Mouse (Mus musculus) cerebellum, postnatal 10 days (tissue): ENCODE measurements at regions not wholly inside any gene's neighbourhood (a gene's known extent, or its start where the extent isn't known, plus 50 kb on each side); places are given as distances from the start of the nearest gene placed in this dataset.
A peak's percentile ranks its signal among the peaks of the same experiment; 100 is the strongest.
"Not testable (repeated sequence)": the region's sequence is repeated elsewhere in the genome, so short reads cannot be mapped to it uniquely, and the experiment has no call there.

Source experiments
- DNase-seq, 2 experiments: peaks; one replicate each; pipeline ENCODE4 v3.0.0; 2021; ENCODE audit warnings: mixed read lengths in 2 of 2

DNA sequence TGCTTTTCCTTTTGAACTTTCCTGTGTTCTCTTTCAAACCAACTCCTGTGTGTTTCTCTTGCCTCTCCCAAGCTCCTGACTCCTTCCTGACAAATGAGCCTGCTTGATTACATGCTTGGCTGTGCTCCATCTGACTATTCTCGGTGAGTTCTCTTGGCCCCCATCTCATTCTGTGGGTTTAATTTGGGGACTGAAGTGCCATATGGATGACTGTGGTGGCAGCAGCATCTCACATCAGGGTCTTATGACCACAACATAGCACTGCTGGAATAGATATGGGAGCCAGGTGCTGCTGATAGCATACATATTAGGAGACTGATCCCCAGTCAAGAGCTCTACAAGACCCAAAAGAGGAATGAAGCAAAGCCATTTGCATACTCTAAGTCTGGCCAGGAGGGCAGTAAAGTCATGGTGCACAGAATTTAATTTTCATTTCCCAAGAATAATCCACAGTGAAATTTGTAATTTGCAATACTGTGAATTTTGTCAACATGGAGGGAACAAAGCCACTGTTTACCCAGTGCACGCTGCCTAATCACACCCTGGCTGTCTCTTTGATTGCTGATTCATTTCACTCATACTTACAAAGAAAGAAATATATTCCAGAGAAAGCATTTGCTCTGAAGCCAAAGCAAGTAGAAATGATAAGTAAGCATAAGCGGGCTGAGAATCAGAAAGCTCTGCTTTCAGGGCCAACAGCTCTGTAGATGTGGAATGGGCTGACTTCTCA is 1478.4 kb upstream of the Gm7489 start:
- peak; percentile 56 to 70 for DNase-seq

DNA sequence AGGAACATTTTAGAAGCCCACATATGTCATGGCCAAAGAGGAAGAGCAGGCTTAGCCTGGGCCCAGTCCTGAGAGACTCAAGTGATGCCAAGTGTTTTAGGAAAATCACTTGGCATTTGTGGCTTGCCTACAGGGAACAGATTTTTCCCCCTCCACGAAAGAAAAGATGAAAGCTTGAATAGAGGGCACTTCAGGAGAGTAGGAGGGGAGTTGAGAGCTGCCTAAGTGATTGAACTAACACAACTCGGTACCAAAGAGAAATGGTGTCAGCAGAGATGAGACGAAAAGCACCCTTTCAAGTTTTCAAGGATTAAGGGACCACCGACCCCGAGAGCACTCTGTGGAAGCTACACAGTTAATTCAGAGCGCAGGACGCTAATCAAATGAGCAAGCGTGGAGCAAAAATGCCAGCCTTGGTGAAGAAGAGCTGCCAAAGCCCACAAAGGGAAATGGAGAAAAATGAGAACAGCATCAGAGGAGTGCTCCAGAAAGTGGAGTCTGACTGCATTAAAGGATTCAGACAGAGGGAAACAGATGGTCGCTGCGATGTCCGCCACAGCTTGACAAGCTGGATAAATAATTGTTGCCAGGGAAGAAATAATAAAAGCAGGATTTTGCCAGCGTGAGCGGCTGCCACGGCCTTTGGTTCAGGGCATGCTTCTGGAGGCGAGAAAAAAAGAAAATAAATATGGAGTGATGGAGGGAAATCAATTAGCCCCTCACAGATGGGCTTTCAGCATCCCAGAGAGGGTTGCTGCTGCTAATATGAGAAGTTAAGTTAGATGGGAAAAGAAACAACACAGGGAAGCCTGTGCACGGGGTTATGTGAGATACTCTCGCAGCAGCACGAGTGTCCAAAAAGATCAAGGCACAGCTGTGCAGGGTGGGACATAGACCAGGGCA is 1471.6 kb upstream of the Gm7489 start:
- peak; percentile 85 to 88 for DNase-seq

DNA sequence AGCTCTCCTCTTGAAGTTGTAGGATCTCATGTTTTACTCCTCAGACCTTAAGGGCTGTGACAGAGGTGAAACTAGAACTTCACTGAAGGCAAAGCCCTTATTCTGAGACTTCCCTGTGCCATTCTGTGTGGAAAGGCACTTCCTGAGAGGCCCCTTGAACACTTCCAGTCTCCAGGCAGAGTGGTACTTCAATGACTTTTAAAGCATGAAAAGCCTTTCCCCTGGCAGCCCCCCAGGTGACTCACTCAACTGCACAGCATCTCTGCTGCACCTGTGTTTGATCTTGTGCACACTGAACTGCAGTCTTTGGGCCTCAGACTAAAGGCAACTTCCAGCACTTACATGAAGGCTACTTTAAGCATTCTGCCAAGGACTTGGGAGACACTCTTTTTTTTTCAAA is 1458.7 kb upstream of the Gm7489 start:
- no peak for DNase-seq

DNA sequence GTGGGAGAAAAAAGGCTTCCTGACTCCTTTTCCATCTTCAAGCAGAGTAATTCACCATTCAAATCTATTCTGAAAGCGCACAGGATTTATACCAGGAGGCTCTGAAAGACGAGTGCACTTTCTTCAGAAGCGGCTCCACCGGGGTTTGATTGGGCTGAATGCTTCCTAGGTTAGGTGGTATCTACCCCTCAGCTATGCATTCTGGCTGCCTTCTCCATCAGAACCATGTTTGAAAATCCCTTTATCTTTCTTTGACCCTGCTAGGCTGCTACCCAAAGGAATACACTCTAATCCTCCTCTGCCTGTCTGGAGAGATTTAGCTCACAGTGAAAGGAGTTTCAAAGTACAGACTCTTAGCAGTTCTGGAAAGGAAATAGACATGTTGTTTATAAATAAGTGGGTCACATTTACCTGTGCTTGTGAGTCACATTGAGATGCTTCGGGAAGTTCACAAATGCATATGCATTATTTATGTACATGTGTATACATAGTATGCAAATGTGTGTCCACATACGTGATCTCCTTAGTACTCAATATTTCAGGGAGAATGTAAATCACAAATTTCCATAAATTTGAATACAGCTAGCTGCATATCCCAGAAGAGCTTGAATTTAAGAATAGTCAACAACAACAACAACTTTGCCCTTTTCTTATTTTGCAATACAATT is 1454.1 kb upstream of the Gm7489 start:
- DNase-seq: no peak

DNA sequence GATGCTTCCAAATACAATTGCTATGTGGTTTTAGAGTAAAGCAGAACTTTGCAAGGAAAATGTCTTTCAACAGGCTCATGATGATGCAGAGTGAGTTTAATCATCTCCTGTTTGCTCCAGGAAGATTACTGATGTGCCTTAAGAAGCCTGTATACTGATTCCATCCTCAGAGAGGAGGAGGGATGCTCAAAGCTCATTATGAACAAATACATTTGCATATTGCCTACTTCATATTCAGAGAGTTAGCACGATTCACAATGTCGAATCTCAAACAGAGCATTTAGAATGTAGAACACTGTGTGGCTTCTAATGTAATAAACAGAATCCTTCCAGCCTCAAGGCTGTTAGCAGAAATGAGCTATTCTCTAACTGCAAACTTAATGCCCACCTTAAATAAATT is 1451.1 kb upstream of the Gm7489 start:
- no peak for DNase-seq

DNA sequence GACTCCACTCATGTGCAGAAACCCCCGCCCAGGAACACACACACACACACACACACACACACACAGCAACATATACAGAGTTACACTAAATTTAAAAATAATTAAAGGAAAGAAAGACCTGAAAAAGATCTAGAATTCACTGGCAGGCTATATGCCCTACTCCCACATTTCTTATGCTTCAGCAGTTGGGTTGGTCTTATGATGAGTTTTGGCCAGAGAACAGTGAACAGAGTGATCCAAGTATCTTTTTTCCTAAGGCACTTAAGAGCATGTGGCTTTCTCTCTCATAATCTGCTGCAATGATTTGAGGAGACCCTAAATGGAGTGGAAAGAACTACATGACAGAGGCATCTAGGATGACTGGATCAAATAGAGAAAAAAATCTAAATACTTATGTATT is 1446.3 kb upstream of the Gm7489 start:
- no peak for DNase-seq

DNA sequence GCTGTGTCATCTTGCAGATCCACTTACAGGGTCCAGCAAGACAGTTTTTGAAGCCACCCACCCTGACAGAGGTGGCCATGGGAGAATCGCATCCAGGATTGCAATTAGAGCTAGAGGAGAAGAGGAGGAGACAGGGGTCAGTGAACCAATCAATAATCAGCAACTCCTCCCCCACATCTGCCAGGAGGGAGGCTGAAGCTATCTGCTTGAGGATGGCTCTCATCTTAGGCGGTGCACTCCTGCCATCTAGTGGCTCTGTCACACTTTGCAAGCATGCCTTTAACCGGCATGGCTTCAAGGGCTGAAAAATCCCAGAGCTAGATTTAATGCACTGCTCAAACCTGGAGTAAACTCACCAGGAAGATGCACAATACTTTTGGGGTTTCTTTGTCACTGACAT is 1425.9 kb upstream of the Gm7489 start:
- peak; percentile 96 to 97 for DNase-seq

DNA sequence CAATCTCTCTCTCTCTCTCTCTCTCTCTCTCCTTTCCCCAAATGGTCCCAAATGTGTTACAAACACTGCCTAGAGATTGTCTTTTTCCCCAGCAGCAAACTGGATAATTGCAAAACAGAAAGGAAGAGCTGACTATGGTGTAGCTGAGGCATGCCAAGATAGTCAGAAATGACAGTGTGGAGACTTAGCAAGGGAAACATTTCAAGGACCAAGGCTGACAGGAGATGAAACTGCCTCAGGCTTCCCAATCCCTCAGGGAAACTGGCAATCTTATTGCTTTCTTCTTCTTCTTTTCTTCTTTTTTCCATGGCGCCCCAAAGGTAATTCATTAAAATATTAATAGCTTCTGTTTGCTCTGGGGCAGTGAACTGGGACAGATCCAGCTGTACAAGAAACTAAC is 1425.4 kb upstream of the Gm7489 start:
- DNase-seq: no peak

DNA sequence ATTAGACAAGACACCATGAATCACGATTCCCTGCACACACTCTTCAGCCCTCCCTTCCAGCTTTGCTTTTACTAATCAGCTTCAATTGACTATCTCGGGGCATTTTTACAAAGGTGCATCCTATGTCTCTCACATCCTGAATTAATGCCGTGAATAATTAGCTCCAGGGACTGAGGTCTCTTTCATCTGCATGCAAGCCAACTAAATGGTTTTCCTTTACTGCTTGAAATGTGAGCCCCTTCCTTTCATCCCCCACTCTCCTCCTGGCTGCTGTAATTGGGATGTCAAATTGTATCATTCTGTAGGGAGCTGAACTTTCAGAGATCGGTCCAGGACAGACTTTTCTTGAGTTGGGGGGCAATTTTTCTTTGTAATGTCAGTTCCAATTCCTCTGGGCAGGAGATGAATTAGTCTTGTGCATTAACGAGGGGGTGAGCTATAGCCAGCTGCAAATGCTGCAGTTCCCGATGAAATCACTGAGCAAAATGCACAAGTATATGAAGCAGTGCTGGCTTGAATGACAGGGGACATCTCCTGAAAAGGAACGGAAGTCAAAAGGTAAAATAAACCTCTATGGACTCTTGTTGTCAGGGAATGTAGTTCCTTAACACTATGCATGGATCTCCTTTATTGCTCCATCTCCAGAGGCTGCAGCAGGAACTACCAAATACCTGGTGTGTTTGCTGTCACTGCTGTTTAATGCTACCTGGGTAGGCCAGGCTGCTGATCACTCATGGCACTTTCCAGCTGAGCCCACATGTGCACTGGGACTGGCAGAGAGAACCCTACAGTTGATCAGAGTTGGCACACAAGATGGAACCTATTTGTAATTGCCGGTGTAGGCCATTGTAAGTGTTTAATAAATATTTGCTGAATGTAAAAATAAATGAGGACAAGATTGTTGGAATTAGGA is 1420.2 kb upstream of the Gm7489 start:
- DNase-seq: no peak

DNA sequence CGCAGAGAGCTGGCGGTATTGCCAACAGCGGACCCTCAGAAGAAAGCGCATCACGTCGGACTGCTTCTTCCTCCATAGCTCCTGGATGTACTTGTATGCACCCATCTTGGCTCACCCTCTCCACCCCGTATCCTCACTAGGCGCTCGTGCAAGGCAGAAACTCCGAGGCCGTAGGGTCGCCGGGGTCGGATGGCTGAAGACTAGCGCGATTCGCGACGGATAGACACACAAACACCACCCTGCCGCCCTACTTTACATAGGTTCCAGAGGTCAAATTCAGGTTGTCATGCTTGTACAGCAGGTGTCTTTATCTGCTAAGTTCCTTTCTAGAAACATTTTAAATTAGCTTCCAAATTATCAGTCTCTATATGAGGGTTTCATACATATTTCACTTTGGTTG is 1406.6 kb upstream of the Gm7489 start:
- not testable (repeated sequence) for DNase-seq

DNA sequence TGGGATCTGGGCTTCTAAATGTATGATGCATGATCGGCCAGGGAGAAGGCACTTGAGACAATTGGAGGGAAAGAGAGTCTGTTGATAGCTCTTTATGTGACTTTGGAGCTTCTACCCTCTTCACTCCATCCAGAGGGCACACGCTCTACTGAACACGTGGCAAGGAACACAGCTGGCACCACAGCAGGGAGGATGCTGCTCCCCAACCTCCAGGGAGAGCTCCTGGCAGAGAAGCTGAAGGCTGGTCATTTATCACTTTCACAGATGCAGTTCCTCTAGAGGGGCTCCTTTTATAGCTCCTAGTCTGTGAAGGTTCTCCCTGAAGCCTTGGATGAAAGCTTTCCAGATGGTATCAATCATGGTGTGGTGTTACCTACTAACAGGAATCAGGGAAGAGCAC is 1403.9 kb upstream of the Gm7489 start:
- no peak for DNase-seq

DNA sequence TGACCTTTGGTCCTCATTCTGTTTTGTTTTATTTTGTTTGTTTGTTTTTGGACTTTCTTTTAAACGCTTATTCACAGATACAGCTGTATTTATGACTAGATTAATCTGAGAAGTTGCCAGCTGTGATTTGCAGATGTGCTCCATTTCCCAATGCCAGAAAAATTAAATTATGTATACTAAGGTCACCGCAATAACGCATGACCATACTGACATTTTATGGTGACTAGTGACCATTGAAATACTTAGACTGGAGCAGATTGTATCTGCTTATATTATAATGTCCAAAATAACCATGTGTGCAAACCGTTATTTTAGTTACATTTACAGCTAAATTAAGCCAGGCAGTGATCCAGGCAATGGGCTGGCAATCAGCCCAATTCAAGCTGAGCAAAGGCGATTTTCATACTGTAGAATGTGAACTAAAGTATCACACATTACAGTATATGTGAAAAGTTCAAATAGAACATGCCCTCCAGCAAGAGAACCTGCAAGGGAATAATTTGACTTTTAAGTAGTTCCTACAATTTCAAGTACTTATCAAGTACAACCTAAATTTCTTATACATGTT is 1401.0 kb upstream of the Gm7489 start:
- peak; percentile 51 to 67 for DNase-seq

DNA sequence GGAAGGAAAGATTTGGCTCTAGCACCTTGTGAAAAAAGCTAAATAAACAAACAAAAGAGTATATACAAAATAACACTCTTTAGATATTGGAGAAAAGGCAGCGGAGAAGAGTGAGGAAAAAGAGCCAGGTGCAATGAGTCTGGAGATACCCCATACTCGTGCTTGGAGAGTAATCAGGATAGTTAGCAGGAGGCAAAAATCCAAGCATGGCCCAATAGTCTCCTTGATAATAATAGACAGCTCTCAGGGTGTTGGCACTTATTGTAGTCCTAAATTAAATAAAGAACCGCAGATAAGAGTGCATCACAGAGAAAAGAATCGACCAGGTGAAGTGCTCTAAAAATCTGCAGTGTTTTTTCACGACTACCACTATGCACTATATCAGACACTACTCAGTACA is 1400.4 kb upstream of the Gm7489 start:
- peak; percentile 55 to 58 for DNase-seq

DNA sequence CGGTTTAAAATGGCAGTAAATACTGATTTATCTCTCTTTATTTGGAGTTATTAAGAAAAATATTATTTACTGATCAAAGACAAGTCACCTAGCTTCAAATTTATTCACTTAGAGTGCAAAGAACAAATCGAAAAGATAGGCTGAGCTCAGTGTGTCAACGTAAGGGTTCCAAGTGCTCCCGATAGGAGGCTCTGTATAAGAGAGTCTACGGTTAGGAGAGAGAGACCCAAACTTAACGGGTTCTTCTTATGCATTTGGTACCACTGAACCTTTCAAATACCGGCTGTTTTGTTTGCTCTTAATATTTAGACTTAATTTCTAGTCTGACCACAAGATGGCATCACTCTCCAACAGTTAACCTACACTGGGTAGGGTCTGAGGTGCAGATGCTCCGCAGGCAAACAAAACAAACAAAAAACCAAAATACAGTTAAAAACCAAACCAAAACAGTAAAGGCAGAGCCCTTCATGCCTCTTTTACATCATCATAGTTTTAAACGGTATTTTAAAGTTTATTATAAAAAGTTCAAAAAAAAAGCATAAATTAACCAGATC is 1379.4 kb upstream of the Gm7489 start:
- DNase-seq: peak; percentile 36 to 78

DNA sequence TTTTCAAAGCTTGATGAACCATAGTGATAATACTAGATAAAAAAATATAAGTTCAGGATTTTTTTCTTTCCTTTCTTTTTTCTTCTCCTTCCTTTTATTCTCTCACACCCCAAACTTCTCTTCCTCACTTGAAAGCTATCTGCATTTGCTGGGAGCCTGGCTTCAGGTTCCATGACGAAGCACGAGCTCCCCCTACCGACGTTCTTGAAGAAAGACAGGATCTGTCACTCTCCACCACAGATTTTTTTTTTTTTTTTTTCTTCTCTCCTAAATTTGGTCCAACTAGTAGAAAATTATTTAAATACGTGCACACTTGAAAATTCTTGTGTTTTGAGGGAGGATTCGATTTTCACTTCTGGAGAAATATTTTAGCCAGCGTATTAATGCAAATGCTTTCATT is 1377.8 kb upstream of the Gm7489 start:
- DNase-seq: peak; percentile 82 to 85

DNA sequence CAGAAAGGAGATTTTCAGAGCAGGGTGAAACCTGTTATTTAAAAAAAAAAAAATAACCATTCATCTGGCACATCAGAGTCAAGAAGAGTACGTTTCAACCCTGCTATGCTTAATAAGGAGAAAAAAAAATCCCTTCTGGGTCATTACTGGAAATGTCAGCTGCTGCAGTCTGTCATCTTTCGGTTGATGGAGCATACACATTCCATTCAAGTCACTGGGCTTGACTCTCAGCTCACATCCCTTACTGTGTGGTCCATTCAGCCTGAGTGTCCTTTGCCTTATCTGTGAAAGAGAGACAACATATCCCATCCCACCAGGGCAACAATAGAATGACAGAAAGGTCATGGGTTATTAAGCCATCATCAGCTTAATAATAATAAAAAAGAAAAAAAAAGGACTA is 1376.1 kb upstream of the Gm7489 start:
- DNase-seq: no peak

DNA sequence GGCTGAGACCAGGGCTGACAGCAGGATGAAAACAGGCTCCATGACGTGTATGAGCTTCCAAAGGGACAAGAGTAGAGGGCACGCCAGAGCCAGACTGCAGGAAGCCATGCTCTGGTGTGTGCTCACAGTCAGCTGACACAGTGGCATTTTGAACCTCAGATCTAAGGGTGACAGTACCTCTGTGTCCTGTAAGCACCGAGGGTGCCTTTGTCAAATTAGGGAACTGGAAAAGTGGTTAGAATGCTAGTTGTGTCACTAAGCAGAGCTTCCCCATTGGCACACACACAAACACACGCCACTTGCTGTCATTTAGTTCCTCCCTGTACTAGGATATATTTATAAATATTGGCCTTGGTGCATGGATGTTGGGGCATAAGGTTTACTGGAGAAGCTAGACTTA is 1374.6 kb upstream of the Gm7489 start:
- DNase-seq: no peak

DNA sequence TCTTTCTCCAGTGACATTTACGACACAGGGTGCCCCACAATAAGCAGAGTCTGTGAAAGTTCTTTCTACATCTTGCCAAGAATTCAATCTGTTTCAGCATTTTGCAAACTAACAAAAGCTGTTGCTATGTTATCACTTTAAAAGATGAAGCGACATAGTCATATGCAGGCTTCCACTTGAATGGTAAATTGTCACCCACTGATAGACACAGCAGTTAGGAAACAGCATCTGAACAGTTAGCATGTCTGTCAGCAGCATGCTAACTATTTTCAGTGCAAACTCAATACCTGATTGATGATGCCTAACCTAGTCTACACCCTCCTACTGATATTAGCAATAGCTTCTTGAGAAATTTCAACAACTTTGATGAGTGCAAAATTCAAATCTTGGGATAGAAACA is 1348.1 kb upstream of the Gm7489 start:
- DNase-seq: no peak

DNA sequence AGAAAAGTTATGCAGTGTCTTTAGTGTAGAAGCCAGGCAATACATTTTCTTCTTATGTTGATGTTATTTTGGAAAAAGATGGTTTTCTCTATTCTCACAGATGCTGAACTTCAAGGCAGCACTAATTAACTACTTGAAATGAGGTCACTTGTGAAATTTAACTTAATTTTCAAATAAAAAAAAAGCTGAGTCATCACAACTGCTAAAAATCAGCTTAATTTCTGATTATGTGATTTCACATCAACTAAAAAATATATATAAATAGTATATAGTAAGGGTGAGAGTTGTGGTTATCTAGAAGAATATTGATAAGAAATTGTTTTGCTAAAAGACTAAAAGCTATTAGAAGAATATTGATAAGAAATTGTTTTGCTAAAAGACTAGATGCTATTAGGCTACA is 1326.0 kb upstream of the Gm7489 start:
- no peak for DNase-seq

DNA sequence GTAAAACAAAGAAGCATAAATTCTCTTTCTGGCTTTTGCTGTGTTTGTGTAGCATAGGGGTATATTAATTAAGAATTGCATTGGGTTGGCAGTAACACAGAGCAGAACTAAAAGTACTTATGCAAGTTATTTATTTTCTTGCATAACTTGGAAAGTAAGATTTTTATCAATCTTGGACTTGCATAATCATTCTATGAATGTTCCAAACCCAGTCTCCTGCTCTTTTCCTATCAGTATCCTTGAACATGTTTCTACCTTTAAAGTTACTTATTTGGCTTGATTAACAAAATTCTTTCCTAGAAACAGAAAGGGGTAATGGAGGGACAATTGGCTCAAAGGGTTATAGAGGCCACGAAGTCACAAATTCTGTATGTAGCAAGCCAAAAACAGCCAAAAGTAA is 1320.6 kb upstream of the Gm7489 start:
- DNase-seq: no peak

DNA sequence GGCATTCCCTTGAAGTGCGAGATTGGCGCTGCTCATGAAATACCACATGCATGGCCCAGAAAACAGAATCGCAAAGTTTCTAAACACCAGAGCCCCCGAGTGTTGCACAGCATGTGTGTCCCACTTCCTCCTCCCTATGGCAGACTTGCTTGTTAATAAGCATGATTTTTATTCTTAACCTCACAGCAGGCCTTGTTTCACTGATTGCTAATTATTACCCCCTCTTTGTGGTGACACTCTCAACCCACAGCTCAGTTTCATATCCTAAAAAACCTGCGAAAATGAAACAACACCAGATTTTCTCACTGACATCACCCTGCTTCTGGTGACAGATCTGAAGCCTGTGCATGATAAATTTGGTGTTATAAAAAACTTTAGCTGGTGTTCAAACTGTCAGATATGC is 1319.3 kb upstream of the Gm7489 start:
- DNase-seq: no peak

DNA sequence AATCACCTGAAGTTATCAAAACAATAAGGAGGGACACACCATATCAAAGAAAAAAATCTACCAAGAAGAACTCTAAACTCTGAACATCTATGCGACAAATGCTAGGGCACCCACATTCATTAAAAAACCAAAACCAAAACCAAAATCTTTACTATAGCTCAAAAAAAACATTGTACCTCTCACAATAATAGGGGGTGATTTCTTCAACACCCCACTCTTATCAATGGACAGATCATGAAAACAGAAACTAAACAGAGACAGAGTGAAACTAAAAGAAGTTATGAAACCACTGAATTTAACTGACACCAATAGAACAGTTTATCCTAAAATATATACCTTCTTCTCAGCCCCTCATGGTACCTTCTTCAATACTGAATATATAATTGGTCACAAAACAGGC is 1314.5 kb upstream of the Gm7489 start:
- no peak for DNase-seq
